Mouse (Mus musculus): ENCODE data around the gene Acot7.

DNA sequence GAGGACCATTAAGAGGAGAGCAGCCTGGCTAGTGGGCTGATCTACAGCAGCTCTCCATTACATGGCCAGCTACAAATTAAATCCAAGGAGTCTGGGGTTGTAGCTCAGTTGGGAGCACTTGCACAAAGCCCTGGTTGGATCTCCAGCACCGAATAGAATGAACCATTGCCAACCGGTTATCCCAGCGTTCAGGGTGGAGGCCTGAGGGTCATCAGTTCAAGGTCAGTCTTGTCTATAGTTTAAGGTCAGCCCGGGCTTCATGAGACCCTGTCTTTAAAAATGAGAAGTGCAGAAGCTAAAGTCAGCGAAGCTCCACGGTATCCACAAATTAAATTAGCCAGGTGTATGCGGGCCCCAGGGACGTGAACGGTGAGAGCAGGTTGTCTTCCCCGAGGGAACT, 7.6 kb upstream of the Acot7 start:
- TF ChIP-seq POLR2A (IDR thresholded peaks at IDR 0.05; ENCODE audit: borderline replicate concordance, insufficient read depth, low read length): no peak
- TF ChIP-seq CTCF (IDR thresholded peaks at IDR 0.05; ENCODE audit: borderline replicate concordance, insufficient read depth, low read depth, low read length): no peak
